Mouse (Mus musculus) myocyte (in vitro differentiated cells): ENCODE measurements around the gene Defa21. TPM values are rescaled to one million over a fixed set of nuclear protein-coding genes. Genes with fewer than 3 reads are reported as not detected.
"Not testable (repeated sequence)": the region's sequence is repeated elsewhere in the genome, so short reads cannot be mapped to it uniquely, and the experiment has no call there.

ENCODE experiments used
- H3K27me3 ChIP-seq: one replicate; pipeline ENCODE4 v1.6.1; 2011; ENCODE audit not compliant: control insufficient read depth, insufficient read depth, insufficient read length
- H3K36me3 ChIP-seq: one replicate; pipeline ENCODE4 v1.6.1; 2011; ENCODE audit not compliant: control insufficient read depth, insufficient read depth
- H3K4me2 ChIP-seq: one replicate; pipeline ENCODE4 v1.6.1; 2011; ENCODE audit warnings: low read depth, control low read depth
- H3K4me3 ChIP-seq: one replicate; pipeline ENCODE4 v1.5.1; 2011; ENCODE audit warnings: mild to moderate bottlenecking, control low read depth, moderate library complexity
- H3K79me2 ChIP-seq: one replicate; pipeline ENCODE4 v1.6.1; 2011; ENCODE audit not compliant: control insufficient read depth, insufficient read depth
- H3ac ChIP-seq: one replicate; pipeline ENCODE4 v1.6.1; 2011; ENCODE audit not compliant: control insufficient read depth, insufficient read length
- CEBPB ChIP-seq: IDR thresholded peaks from 2 replicates; pipeline ENCODE4 v1.6.1; 2011; ENCODE audit warnings: mild to moderate bottlenecking, moderate library complexity; ENCODE audit not compliant: poor library complexity, insufficient read depth, severe bottlenecking
- MAX ChIP-seq: IDR thresholded peaks from one replicate; pipeline ENCODE4 v1.6.1; 2011; ENCODE audit warnings: low read depth, mild to moderate bottlenecking, control low read depth
- MYOD1 ChIP-seq, 3 experiments: IDR thresholded peaks; one replicate each; pipeline ENCODE4 v1.6.1; 2011; ENCODE audit warnings: control low read depth in 2 of 3, low read depth in 2 of 3, mild to moderate bottlenecking in 2 of 3, moderate library complexity in 1 of 3; ENCODE audit not compliant: insufficient read length in 2 of 3, control insufficient read depth in 1 of 3
- MYOG ChIP-seq, 3 experiments: IDR thresholded peaks; one replicate each; pipeline ENCODE4 v1.6.1; 2011; ENCODE audit warnings: control low read depth in 2 of 3, low read depth in 2 of 3, mild to moderate bottlenecking in 2 of 3; ENCODE audit not compliant: insufficient read length in 2 of 3, control insufficient read depth in 1 of 3, insufficient read depth in 1 of 3
- POLR2AphosphoS2 ChIP-seq: IDR thresholded peaks from one replicate; pipeline ENCODE4 v1.6.1; 2011; ENCODE audit warnings: low read depth, control low read depth; ENCODE audit not compliant: insufficient read length
- REST ChIP-seq: IDR thresholded peaks from one replicate; pipeline ENCODE4 v1.6.1; 2011; ENCODE audit warnings: mild to moderate bottlenecking, control low read depth, moderate library complexity; ENCODE audit not compliant: insufficient read depth, insufficient read length
- SRF ChIP-seq: IDR thresholded peaks from one replicate; pipeline ENCODE4 v1.6.1; 2011; ENCODE audit warnings: low read depth; ENCODE audit not compliant: control insufficient read depth, insufficient read length
- TCF12 ChIP-seq: IDR thresholded peaks from one replicate; pipeline ENCODE4 v1.6.1; 2011; ENCODE audit warnings: mild to moderate bottlenecking, control low read depth; ENCODE audit not compliant: poor library complexity, insufficient read depth, severe bottlenecking
- TCF3 ChIP-seq: IDR thresholded peaks from one replicate; pipeline ENCODE4 v1.6.1; 2011; ENCODE audit warnings: low read depth, control low read depth; ENCODE audit not compliant: insufficient read length
- USF1 ChIP-seq: IDR thresholded peaks from one replicate; pipeline ENCODE4 v1.6.1; 2011; ENCODE audit warnings: low read depth, mild to moderate bottlenecking, control low read depth, moderate library complexity
- polyA plus RNA-seq: library from polyadenylated mRNA; unstranded; fragments of >200 nt; fragmentation: generic; extraction: Trizol; gene quantifications from one replicate; pipeline ENCODE4 v1.2.1, GENCODE M21; 2012; ENCODE audit warnings: missing spikeins

Defa21 gene
- polyA plus RNA-seq, 1 experiment = not detected

DNA sequence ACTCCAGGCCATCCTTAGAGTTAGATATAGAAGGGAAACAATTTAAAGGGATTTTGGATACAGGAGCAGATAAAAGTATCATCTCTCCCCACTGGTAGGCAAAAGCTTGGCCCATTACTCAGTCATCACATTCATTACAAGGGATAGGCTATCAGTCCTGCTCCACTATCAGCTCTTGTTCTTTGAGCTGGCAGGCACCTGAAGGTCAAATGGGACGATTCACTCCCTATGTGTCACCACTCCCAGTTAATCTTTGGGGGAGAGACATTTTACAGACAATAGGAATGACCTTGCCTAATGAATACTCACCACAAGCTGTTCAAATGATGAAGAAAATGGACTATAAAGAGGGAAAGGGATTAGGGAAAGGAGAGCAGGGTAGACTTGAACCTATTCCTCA, 18.5 kb upstream of the Defa21 start:
- H3ac ChIP-seq = no peak overlapping the region
- H3K79me2 ChIP-seq = no peaks in the 10 kb centered on the region
- H3K4me2 ChIP-seq = no peak overlapping the region
- TF ChIP-seq TCF3 (no peak), USF1 (no peak), MAX (no peak), SRF (no peak), POLR2AphosphoS2 (no peak), MYOG (IDR thresholded peaks at IDR 0.05; ENCODE audit: control insufficient read depth in 1 of 3, insufficient read depth in 1 of 3, insufficient read length in 2 of 3, low read depth in 2 of 3) (no peak), CEBPB (no peak), MYOD1 (IDR thresholded peaks at IDR 0.05; ENCODE audit: control insufficient read depth in 1 of 3, insufficient read length in 2 of 3, low read depth in 2 of 3) (no peak), REST (no peak), TCF12 (no peak)
- no peaks in the 10 kb centered on the region for H3K36me3 ChIP-seq
- no peak overlapping the region for H3K4me3 ChIP-seq
- no peaks in the 10 kb centered on the region for H3K27me3 ChIP-seq

GRCm38 (mm10) chr8:21008578-21008977, 16.8 kb upstream of the Defa21 start:
- H3ac ChIP-seq, H3K27me3 ChIP-seq, H3K36me3 ChIP-seq, H3K4me3 ChIP-seq, H3K4me2 ChIP-seq, H3K79me2 ChIP-seq: not testable (repeated sequence)

GRCm38 (mm10) chr8:21010548-21010947, 14.8 kb upstream of the Defa21 start:
- H3ac ChIP-seq, H3K4me3 ChIP-seq, H3K27me3 ChIP-seq, H3K4me2 ChIP-seq, H3K36me3 ChIP-seq, H3K79me2 ChIP-seq: not testable (repeated sequence)

GRCm38 (mm10) chr8:21054747-21055146, 29.4 kb downstream of the Defa21 start, which contains the start of gene Defa23:
Gene Defa23 (plus strand): TSS chr8:21055047.
- not testable (repeated sequence) for H3K27me3 ChIP-seq, H3K4me3 ChIP-seq, H3K79me2 ChIP-seq, H3ac ChIP-seq, H3K36me3 ChIP-seq, H3K4me2 ChIP-seq

GRCm38 (mm10) chr8:21064738-21065137, 39.4 kb downstream of the Defa21 start, which contains the start of gene Defa35:
Gene Defa35 (plus strand): TSS chr8:21065038.
- not testable (repeated sequence) for H3K27me3 ChIP-seq, H3ac ChIP-seq, H3K4me3 ChIP-seq, H3K79me2 ChIP-seq, H3K36me3 ChIP-seq, H3K4me2 ChIP-seq

Other genes starting within 250 kb of the Defa21 start
- not detected for gene Defb33, start 132.9 kb upstream of the Defa21 start, polyA plus RNA-seq
- not detected for gene Gm15056, start 122.9 kb upstream of the Defa21 start, polyA plus RNA-seq
- not detected for gene Gm6040, start 103.5 kb upstream of the Defa21 start, polyA plus RNA-seq
- not detected for gene AY761185, start 80.8 kb upstream of the Defa21 start, polyA plus RNA-seq
- gene Defa23, start 29.5 kb downstream of the Defa21 start, polyA plus RNA-seq = not detected
- not detected for gene Defa35, start 39.5 kb downstream of the Defa21 start, polyA plus RNA-seq
- gene Defa25, start 58.9 kb downstream of the Defa21 start, polyA plus RNA-seq = not detected
- not detected for gene Gm14851, start 70.5 kb downstream of the Defa21 start, polyA plus RNA-seq
- not detected for gene Defa30, start 109.1 kb downstream of the Defa21 start, polyA plus RNA-seq
- gene Defa22, start 136.7 kb downstream of the Defa21 start, polyA plus RNA-seq = not detected
- not detected for gene Defa31, start 166.1 kb downstream of the Defa21 start, polyA plus RNA-seq
- gene Gm15293, start 176.0 kb downstream of the Defa21 start, polyA plus RNA-seq = not detected
- not detected for gene Gm15292, start 224.2 kb downstream of the Defa21 start, polyA plus RNA-seq